In genomic region chr2:25428442-25429236, GRCm38 (mm10) we compare ENCODE assay signal across 7 mouse cellular contexts. TPM values are rescaled to one million over a fixed set of nuclear protein-coding genes. Genes with fewer than 3 reads are reported as not detected.
DNase-seq lines count a peak whose midpoint lies in the region; ATAC-seq and TF ChIP-seq lines count a peak whose summit lies in the region.

Gene Abca2, plus strand, starts transcription at chr2:25428703.

- H3K4me3 ChIP-seq in embryonic facial prominence, embryonic 12.5 days, result peak within 1 kb of the TSS; percentile 80
- peak within 1 kb of the TSS; percentile 71 for H3K4me3 ChIP-seq in kidney, adult 2 months (ENCODE audit: insufficient read depth, low read depth, low read length)
- peak within 1 kb of the TSS; percentile 75 for H3K4me3 ChIP-seq in limb, embryonic 12.5 days (replicated peaks)
- peak within 1 kb of the TSS; percentile 81 for H3K4me3 ChIP-seq in midbrain, embryonic 15.5 days
- peak within 1 kb of the TSS; percentile 73 for H3K4me3 ChIP-seq in spleen, adult 2 months (ENCODE audit: extremely low read depth, insufficient read depth, insufficient read length)

- peak within 1 kb of the TSS; percentile 93 for H3K4me2 ChIP-seq in embryonic facial prominence, embryonic 12.5 days (replicated peaks)
- peak within 1 kb of the TSS; percentile 94 for H3K4me2 ChIP-seq in limb, embryonic 12.5 days
- peak within 1 kb of the TSS; percentile 76 for H3K4me2 ChIP-seq in midbrain, embryonic 15.5 days

- peak within 1 kb of the TSS; percentile 47 for H3K27ac ChIP-seq in embryonic facial prominence, embryonic 12.5 days
- H3K27ac ChIP-seq in kidney, adult 2 months (ENCODE audit: insufficient read depth, low read depth, low read length), result peak within 1 kb of the TSS; percentile 1; the same call in 1 of the 2 replicates
- no peak within 1 kb of the TSS for H3K27ac ChIP-seq in limb, embryonic 12.5 days
- H3K27ac ChIP-seq in midbrain, embryonic 15.5 days, result peak within 1 kb of the TSS; percentile 94
- H3K27ac ChIP-seq in spleen, adult 2 months (ENCODE audit: insufficient read depth, low read length), result peak within 1 kb of the TSS; percentile 7; the same call in 1 of the 2 replicates

- WGBS in embryonic facial prominence, embryonic 12.5 days, result under 1% methylated on average over 82 of the region's 89 CpGs
- under 1% methylated on average over 89 of the region's 89 CpGs for WGBS in kidney, adult 2 months
- under 1% methylated on average over 83 of the region's 89 CpGs for WGBS in limb, embryonic 12.5 days
- WGBS in midbrain, embryonic 15.5 days, result under 1% methylated on average over 85 of the region's 89 CpGs
- under 1% methylated on average over 81 of the region's 89 CpGs for WGBS in spleen, adult 2 months

- peaks cover 53% of the 10 kb centered on the region for H3K27me3 ChIP-seq in embryonic facial prominence, embryonic 12.5 days
- H3K27me3 ChIP-seq in kidney, adult 2 months (replicated peaks; ENCODE audit: control insufficient read depth, insufficient read depth, low read length), result no peaks in the 10 kb centered on the region
- H3K27me3 ChIP-seq in limb, embryonic 12.5 days, result peaks cover 65% of the 10 kb centered on the region
- H3K27me3 ChIP-seq in midbrain, embryonic 15.5 days (replicated peaks), result no peaks in the 10 kb centered on the region; the same call in 1 of the 2 replicates
- no peaks in the 10 kb centered on the region for H3K27me3 ChIP-seq in spleen, adult 2 months (ENCODE audit: control insufficient read depth, insufficient read depth, low read length)

- TF ChIP-seq POLR2A in kidney, adult 2 months (IDR thresholded peaks at IDR 0.05; ENCODE audit: low read depth, low read length), result no peak
- TF ChIP-seq POLR2A in spleen, adult 2 months (IDR thresholded peaks at IDR 0.05; ENCODE audit: low read depth, low read length), result no peak

- no peaks in the 10 kb centered on the region for H3K36me3 ChIP-seq in embryonic facial prominence, embryonic 12.5 days
- H3K36me3 ChIP-seq in kidney, adult 2 months (ENCODE audit: control insufficient read depth, insufficient read depth, low read length), result no peaks in the 10 kb centered on the region
- H3K36me3 ChIP-seq in limb, embryonic 12.5 days, result no peaks in the 10 kb centered on the region
- H3K36me3 ChIP-seq in midbrain, embryonic 15.5 days (replicated peaks), result no peaks in the 10 kb centered on the region
- no peaks in the 10 kb centered on the region for H3K36me3 ChIP-seq in spleen, adult 2 months (ENCODE audit: control insufficient read depth, insufficient read depth, low read length)

- H3K9me3 ChIP-seq in embryonic facial prominence, embryonic 12.5 days, result no peaks in the 10 kb centered on the region
- H3K9me3 ChIP-seq in limb, embryonic 12.5 days, result no peaks in the 10 kb centered on the region
- no peaks in the 10 kb centered on the region for H3K9me3 ChIP-seq in midbrain, embryonic 15.5 days

- DNase-seq in adrenal gland, postnatal 25 days, result peak; percentile 96
- peak; percentile 91 to 96 for DNase-seq in heart, adult 18-20 months
- DNase-seq in kidney, adult 2 months, result peak; percentile 97
- peak; percentile 76 to 93 for DNase-seq in spleen, adult 2 months (ENCODE audit: low read depth in 1 of 2, low spot score in 2 of 2)

- peak; percentile 75 for TF ChIP-seq CTCF in kidney, adult 2 months (conservative IDR thresholded peaks at IDR 0.05; ENCODE audit: insufficient read depth, insufficient read length, low read depth, low read length)
- TF ChIP-seq CTCF in spleen, adult 2 months (IDR thresholded peaks at IDR 0.05; ENCODE audit: extremely low read depth, insufficient read depth, insufficient read length, insufficient replicate concordance), result peak; percentile 94

- H3K4me1 ChIP-seq in embryonic facial prominence, embryonic 12.5 days, result peaks cover 6% of the 10 kb centered on the region; the same call in 1 of the 2 replicates
- H3K4me1 ChIP-seq in kidney, adult 2 months (ENCODE audit: control insufficient read depth, insufficient read depth, low read length), result peaks cover 13% of the 10 kb centered on the region; the same call in 1 of the 2 replicates
- H3K4me1 ChIP-seq in limb, embryonic 12.5 days (replicated peaks), result peaks cover 6% of the 10 kb centered on the region
- H3K4me1 ChIP-seq in midbrain, embryonic 15.5 days, result peaks cover 29% of the 10 kb centered on the region
- H3K4me1 ChIP-seq in spleen, adult 2 months (ENCODE audit: control insufficient read depth, insufficient read depth, insufficient read length), result peaks cover 11% of the 10 kb centered on the region

- peak; percentile 78 for ATAC-seq in embryonic facial prominence, embryonic 12.5 days (ENCODE audit: insufficient number of reproducible peaks, insufficient read depth, low FRiP score, low TSS enrichment)
- peak; percentile 88 for ATAC-seq in limb, embryonic 12.5 days (ENCODE audit: insufficient number of reproducible peaks, insufficient read depth, low FRiP score, low TSS enrichment, low read depth)
- peak; percentile 88 for ATAC-seq in midbrain, embryonic 15.5 days (replicated peaks)

- H3K9ac ChIP-seq in embryonic facial prominence, embryonic 12.5 days, result peak within 1 kb of the TSS; percentile 73
- peak within 1 kb of the TSS; percentile 75 for H3K9ac ChIP-seq in limb, embryonic 12.5 days (replicated peaks)
- peak within 1 kb of the TSS; percentile 94 for H3K9ac ChIP-seq in midbrain, embryonic 15.5 days

RNA-seq across cellular contexts. Expression of gene Abca2, which starts in this region (rescaled TPM):
- total RNA-seq in adrenal gland, postnatal 25 days (2021), result 24.9 and 40.5 TPM in 2 replicates
- polyA plus RNA-seq in embryonic facial prominence, embryonic 12.5 days (2016; fragmentation: Nextera tagmentation; extraction: Ambion mirVana), result 4.8 and 5.2 TPM in 2 replicates
- 10 to 100 TPM; 41.4 to 43.2 TPM for total RNA-seq in heart, adult 18-20 months (2021)
- polyA plus RNA-seq in kidney, adult 2 months (2012; rRNA removed), result 51.0 and 64.0 TPM in 2 replicates
- polyA plus RNA-seq in limb, embryonic 12.5 days (2016; fragmentation: Nextera tagmentation; extraction: Ambion mirVana), result 3.5 and 5.3 TPM in 2 replicates
- 16.4 and 17.6 TPM in 2 replicates for polyA plus RNA-seq in midbrain, embryonic 15.5 days (2015; fragmentation: Nextera tagmentation; extraction: Ambion mirVana)
- polyA plus RNA-seq in spleen, adult 2 months (2012; rRNA removed), result 61.1 and 67.6 TPM in 2 replicates
